Mouse (Mus musculus) adrenal gland, adult 8-10 months (tissue): ENCODE measurements around the gene 4833439L19Rik. TPM values are rescaled to one million over a fixed set of nuclear protein-coding genes. Genes with fewer than 3 reads are reported as not detected.
"Not testable (repeated sequence)": the region's sequence is repeated elsewhere in the genome, so short reads cannot be mapped to it uniquely, and the experiment has no call there.

Experiments
- DNase-seq: peaks from one replicate; pipeline ENCODE4 v3.0.0; 2022
- total RNA-seq, 4 experiments: library from RNA; stranded (reverse); gene quantifications; 2 replicates each; pipeline ENCODE4 v1.2.4; 2022

4833439L19Rik gene
- total RNA-seq, result 100 to 1,000 TPM; 162 to 193 (median 173) TPM

GRCm38 (mm10) chr13:54565201-54565581 lies at the start of gene 4833439L19Rik:
TSS of gene 4833439L19Rik (minus strand) at chr13:54565435.
- peak; percentile 92 for DNase-seq

- not testable (repeated sequence) for DNase-seq
Observed at GRCm38 (mm10) chr13:54613141-54613540, 47.9 kb upstream of the 4833439L19Rik start.

GRCm38 (mm10) chr13:54610972-54611754 lies 45.9 kb upstream of the 4833439L19Rik start, which contains the start of gene Cltb:
TSS of gene Cltb (minus strand) at chr13:54611344.
- peak; percentile 79 for DNase-seq

- DNase-seq, result no peak
Observed at GRCm38 (mm10) chr13:54610613-54610971, 45.4 kb upstream of the 4833439L19Rik start.

GRCm38 (mm10) chr13:54609301-54609700 lies 44.1 kb upstream of the 4833439L19Rik start:
- no peak for DNase-seq

GRCm38 (mm10) chr13:54608666-54609065 lies 43.4 kb upstream of the 4833439L19Rik start:
- DNase-seq, result no peak

- no peak for DNase-seq
Observed at GRCm38 (mm10) chr13:54608002-54608401, 42.8 kb upstream of the 4833439L19Rik start.

- DNase-seq, result no peak
Observed at GRCm38 (mm10) chr13:54607204-54607603, 42.0 kb upstream of the 4833439L19Rik start.

- no peak for DNase-seq
Observed at GRCm38 (mm10) chr13:54605426-54605825, 40.2 kb upstream of the 4833439L19Rik start.

- no peak for DNase-seq
Observed at GRCm38 (mm10) chr13:54604221-54604620, 39.0 kb upstream of the 4833439L19Rik start.

- DNase-seq, result no peak
Observed at GRCm38 (mm10) chr13:54603501-54603900, 38.3 kb upstream of the 4833439L19Rik start.

- no peak for DNase-seq
Observed at GRCm38 (mm10) chr13:54602639-54603111, 37.4 kb upstream of the 4833439L19Rik start.

GRCm38 (mm10) chr13:54598622-54599143 lies 33.4 kb upstream of the 4833439L19Rik start:
- no peak for DNase-seq

GRCm38 (mm10) chr13:54596870-54597269 lies 31.6 kb upstream of the 4833439L19Rik start:
- no peak for DNase-seq

- DNase-seq, result no peak
Observed at GRCm38 (mm10) chr13:54596107-54596690, 31.0 kb upstream of the 4833439L19Rik start.

GRCm38 (mm10) chr13:54593617-54594016 lies 28.4 kb upstream of the 4833439L19Rik start:
- DNase-seq, result no peak

- no peak for DNase-seq
Observed at GRCm38 (mm10) chr13:54591776-54592356, 26.6 kb upstream of the 4833439L19Rik start.

GRCm38 (mm10) chr13:54589996-54590951 lies 25.0 kb upstream of the 4833439L19Rik start, which contains the start of the genes Nop16 and Higd2a:
TSS of gene Nop16 (minus strand) at chr13:54590090.
TSS of gene Higd2a (plus strand) at chr13:54590207.
- DNase-seq, result peak; percentile 97

- no peak for DNase-seq
Observed at GRCm38 (mm10) chr13:54589414-54589995, 24.3 kb upstream of the 4833439L19Rik start.

- DNase-seq, result no peak
Observed at GRCm38 (mm10) chr13:54585831-54586230, 20.6 kb upstream of the 4833439L19Rik start.

- DNase-seq, result no peak
Observed at GRCm38 (mm10) chr13:54582860-54583259, 17.6 kb upstream of the 4833439L19Rik start.
